Mouse (Mus musculus): Measurements from ENCODE around the gene Uqcrq.
"Not testable (repeated sequence)": the region's sequence is repeated elsewhere in the genome, so short reads cannot be mapped to it uniquely, and the experiment has no call there.

The Uqcrq gene

DNA sequence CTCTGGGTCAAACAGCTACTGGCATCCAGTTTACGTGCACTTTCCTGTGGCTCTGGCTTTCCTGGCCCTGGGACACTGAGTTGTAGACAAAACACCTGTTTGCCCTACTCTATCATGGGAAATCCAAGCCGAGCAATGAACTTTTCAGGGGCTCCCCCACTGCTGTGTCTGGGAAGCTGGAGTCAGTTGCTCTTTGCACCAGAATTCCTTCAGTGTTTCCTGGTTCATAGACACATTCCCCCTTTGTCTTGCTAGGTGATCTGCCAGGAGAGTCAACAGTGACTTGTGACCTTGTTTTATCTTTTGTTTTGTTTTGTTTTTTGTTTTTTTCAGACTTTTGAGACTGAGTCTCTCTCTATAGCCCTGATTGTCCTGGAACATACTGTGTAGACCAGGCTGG lies 20.7 kb upstream of the Uqcrq start:
- DNase-seq = no peak

DNA sequence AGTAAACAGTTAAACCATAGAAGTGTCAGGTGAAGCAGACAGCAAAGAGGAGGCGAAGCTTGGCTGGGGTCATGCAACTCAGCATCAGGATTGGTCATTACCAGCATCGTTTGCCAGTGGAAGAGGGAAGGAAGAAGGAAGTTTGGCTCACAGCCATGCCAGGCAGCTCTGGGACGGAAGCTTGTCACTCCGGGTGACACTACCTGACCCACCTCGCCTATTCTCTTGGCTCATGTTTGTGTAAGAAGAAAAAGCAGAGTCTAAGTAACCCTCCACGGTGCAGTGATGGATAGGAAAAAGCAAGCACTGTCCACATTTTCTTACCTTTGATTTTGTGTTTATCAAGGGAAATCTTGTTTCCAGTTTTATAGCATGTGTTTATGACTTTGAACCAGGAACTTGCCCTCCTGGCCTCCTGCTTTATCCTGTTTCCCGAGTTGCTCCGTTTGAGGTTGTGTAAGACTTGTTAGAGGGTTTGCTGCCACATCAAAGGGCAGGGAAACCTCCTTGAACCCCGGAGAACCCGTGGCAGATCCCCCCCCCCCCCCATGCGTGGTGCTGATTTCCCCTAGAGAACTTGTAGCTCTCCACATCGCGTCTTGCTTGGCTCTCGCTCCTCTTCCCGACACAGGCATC lies 19.6 kb upstream of the Uqcrq start:
- no peak for DNase-seq

DNA sequence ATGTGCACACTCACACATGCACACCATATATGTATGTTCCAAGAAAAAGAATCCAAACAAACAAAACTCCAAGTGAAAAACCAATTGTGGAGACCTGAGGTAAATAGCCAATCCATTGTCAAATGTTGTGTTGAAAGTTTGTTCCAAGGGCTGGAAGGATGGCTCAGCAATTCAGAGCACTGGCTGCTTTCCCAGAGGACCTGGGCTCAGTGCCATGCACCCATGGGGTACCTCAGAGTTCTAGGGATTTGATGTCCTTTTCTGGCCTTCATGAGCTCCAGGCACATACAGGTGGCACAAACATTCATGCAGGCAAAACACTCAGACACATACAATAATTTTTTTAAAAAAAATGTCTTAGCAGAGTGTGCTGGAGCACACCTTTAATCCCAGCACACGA lies 17.9 kb upstream of the Uqcrq start:
- DNase-seq = peak; percentile 93 to 96

DNA sequence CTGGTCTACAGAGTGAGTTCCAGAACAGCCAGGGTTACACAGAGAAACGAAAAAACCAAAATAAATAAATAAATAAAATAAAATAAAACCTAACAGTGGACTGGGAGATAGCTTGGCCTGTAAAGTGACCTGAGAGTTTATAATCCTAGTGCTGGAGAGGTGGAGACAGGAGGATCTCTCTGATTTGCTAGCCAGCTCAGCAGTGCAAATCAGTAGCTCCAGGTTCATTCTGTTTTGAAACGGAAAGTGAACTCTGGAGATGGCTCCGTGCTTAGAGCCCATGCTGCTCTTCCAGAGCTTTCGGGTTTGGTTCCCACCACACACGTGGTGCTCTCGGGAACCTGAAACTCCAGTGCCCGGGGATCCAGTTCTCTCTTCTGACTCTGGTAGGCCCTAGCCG lies 17.4 kb upstream of the Uqcrq start:
- DNase-seq = no peak

DNA sequence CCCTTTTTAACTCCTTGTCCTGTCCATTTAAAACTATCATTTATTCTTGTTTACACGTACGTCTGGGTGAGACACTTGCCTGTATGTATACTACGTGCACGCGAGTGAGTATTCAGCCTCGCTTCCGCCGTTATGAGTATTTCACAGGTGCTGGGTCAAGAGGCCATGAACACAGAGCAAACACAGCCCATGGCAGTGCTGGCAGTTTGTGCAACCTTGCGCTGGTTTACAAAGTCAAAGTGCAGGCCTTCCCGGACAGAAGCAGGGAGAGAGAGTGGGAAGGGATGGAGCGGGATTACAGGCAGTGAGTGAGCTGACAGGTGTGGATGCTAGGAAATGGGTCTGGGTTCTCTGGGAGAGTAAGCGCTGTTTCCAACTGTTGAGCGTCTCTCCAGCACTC lies 15.6 kb upstream of the Uqcrq start:
- no peak for DNase-seq

DNA sequence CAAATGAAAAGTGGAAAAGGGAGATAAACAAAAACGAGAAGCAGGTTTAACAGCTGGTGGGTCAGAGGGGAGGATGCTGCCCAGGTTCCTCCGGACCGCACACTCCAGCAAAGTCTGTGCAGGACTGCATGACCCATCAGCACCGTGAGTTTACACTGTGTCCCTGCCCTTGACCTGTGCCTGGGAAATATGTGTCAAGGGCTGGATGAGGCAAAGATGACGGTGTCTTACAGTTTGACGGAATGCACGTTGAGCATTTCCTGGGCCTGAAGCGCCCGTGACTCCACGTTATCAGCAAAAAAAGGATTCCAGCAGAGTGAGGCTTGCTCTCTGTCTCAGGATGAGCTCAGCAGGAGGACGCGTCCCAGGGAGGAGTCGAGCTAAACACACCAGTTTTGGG lies 14.9 kb upstream of the Uqcrq start:
- no peak for DNase-seq

DNA sequence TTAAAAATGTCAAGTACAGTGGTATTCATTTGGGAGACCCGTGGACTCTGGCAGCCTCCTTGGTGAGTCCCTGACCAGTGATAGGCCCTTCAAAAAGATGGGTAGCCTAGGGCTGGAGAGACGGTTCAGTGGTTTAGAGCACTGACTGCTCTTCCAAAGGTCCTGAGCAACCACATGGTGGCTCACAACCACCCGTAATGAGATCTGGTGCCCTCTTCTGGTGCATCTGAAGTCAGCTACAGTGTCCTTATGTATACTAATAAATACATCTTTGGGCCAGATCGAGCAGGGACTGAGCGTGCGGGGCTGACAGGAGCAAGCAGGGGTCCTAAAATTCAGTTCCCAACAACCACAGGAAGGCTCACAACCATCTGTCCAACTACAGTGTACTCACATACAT lies 13.2 kb upstream of the Uqcrq start:
- DNase-seq = peak; percentile 51 to 67

DNA sequence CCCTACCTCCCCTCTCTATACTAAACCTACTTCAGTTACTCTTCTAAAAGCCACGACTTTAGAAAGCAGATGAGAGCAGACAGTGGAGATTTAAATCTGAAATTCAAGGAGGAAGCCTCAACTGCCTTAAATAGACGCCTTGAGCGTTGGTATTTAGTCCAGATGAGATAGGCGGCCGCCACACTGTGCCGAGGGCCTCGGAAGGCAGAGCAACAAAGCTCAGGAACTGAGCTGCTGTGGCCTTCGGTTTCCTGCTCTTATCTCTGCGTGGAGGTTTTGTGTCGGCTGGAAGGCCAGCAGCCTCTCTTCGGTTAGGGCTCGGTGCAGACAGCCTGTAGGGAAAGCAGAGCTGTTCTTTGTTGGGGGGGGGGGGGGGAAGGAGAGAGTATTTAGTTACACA lies 11.3 kb upstream of the Uqcrq start:
- no peak for DNase-seq

DNA sequence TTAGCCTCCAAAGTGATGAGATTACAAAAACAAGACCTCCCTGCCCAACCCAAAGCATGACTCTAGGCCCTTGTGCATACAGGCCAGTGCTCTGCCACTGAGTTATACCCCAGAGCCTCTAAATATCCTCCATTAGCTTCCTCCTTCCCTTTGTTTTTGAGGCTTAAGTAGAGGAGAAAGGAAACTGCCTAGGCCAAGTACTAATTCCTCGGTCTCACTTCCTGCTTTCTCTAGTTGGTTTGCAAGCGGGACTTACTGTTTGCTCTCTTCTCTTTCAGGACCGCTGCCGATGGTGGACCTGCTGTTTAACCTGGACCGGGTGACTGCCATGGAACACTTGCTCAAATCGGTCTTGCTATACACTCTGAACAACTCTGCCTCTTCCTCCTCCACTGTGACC lies 5.7 kb upstream of the Uqcrq start:
- no peak for DNase-seq

DNA sequence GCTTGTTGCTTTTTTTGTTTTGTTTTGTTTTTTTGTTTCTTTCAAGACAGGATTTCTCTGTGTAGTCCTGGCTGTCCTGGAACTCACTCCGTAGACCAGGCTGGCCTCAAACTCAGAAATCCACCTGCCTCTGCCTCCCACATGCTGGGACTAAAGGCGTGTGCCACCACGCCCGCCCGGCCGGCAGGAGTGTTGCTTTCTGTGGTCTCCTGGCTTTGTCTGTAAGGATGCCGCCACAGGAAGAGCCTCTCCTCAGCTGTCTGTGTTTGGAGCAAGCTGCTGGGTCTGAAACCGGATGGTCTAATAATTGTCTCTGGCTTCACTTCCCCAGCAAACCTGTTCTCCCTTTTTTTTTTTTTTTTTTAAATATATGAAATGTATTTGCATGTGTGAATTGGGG lies 4.9 kb upstream of the Uqcrq start:
- DNase-seq = no peak

DNA sequence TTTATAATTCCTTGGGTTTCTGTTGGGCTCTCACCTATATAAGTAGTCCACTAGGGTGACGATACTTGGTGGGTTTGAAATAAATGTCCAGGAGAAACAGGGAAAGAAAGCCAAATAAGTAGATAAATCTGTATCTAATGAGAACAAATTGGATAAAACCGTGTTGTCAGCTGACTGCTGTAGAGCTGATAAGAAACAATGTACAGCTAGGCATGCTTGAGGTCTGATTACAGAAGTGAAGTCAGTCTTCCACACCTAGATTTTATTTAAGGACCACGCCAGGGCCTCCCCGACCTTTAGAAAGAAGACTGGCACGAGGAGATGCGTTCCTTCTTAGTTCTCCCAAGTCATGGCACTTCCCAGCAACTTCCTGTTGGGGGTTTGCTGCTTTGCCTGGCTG lies 2.4 kb upstream of the Uqcrq start:
- no peak for DNase-seq

DNA sequence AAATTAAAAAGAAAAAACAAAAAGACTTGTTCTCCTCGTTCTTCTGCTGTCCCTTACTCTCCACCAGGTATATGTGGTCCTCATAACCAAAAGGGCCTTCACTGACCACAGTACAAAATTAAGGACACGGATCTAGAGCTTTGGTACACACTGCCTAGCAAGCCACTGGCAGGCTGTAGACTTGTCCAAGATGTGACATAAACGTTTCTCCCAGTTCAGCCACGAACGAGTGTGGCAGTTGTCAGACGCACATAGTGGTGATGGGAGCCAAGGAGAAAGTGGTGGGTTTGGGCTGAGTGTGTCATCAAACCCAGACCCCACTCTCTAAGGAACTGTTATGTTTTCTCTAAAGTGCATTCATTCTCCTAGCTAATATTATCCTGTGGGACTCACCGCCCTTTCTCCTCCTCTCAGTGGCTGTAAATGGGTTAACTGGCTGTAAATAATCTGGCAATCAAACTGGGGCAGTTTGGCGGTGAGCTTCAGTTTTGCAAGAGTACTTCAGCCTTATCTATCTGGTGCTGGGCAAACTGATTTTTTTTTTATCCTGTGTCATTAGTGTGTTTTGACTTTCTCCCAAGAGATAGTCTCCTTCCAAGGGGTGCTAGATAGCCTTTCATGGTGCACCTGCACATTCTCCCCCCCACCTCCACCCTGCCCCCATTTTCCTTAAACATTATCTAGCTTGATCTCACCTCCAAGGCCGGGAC lies 871 bp upstream of the Uqcrq start:
- DNase-seq = no peak

DNA sequence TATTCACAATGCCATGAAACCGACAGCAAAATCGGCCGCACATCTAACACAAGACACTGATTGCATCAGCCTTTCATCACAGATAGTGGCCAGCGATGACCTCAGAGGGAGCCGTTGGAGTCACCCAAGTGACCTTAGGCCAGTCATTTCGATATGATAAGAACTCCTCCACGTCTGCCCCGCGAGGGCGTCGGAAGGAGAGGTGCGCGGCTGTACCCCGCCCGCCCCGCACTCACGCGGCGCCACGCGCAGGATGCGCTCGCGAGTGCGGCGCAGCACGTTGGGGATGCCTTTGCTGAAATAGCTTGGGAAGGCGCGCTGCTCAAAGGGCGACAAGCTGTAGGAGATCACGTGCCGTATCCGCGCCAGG lies 346 bp downstream of the Uqcrq start:
- no peak for DNase-seq

DNA sequence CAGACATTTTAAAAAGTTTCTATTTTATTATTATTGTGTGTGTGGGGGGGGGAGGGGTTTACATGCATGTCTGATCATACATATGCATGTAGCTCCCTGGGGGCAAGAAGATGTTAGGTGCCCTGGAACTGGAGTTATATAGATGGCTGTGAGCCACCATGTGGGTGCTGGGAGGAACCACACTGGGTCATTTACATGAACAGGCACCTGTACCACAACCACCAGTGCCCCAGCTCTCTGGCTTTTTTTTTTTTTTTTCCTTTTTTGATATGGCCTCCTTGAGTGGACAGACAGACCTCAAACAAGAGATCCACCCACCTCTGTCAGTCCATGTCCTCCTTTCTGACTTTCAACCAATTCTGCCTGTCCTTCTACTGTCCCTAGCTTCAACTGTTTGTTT lies 1.4 kb downstream of the Uqcrq start:
- no peak for DNase-seq

DNA sequence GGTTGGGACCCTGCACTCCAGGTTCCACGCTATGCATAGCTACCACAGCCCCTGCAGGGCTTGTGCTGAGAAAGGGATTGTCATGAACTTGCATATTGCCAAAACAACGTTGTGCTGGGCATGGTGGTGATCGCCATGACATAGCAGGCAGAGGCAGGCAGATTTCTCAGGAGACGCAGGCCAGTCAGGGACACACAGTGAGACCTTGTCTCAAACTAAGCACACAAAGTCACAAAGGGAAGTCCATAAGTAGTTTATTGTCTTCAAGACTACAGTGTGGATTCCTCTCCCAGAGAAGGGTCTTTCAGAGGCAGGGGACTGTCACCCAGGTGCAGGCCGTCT lies 1.9 kb downstream of the Uqcrq start:
- DNase-seq = no peak

DNA sequence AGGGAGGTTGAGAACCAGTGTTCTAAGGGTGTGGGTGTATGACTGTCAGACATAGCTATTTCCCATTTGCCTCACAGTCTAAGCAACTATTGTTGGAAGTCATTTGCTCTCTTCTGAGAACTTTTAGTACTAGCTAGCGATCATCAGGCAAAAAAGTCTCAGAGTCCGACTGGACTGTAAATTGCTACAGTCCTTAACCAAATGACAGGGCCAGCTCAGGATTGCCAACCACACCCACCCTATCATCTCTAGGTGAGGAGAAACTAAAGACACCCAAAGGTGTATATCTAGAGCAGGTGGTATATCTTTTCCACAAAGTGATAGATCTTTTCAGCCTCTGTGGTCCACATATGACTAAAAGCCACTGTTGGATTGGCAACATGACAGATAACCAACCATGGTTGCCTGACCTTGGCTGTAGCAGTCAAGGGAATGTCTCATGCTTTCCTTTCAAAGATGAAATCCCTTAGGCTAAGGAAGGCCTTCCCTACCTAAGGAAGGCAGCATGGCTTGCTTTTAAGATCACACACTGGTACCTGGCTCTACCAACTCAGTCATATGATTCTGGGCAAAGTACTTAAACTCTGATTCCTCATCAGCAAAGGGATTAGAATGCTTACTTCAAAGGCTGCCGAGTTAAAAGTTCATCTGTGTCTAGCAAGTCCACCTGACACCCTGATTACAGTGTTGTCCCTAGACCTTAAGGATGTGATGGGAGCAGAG lies 2.5 kb downstream of the Uqcrq start:
- DNase-seq = no peak

DNA sequence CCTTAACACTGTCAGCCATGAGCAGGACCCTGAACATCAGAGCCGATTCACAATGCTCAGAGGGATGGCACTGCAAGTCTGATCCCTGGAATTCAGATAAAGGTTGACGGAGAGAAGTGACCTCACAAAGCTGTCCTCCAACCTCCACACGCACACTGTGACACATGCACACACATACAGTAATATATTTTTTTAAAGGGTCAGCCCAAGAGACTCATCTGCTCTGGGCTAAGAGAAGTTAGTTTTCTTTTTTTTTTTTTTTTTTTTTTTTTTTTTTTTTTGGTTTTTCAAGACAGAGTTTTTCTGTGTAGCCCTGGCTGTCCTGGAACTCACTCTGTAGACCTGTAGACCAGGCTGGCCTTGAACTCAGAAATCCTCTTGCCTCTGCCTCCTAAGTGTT lies 3.7 kb downstream of the Uqcrq start:
- DNase-seq = not testable (repeated sequence)

DNA sequence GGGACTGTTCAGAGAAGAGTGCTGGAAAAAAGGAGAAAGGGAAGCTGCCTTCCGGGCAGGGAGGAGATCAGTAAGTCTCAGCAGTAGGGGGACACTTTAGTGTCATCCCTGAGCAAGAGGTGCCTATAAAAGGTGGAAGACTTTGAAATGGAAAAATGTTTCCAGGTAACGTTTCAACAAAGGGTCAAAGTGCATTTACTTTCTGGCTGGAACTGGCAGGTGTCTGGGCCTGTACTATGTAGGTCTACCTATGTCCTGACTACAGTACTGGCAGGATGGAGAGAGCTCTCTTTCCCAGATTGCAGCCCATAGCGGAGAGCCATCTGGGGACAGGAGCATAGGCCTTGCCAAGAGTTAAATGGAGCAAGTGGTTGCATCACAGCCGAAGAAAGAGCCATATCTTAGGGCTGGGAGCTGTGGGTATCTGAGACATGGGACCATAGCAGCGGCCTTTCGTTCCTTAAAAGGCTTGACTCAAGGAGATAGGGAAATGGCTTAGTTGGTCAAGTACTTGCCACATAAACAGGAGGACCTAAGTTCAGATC lies 4.8 kb downstream of the Uqcrq start:
- DNase-seq = no peak

DNA sequence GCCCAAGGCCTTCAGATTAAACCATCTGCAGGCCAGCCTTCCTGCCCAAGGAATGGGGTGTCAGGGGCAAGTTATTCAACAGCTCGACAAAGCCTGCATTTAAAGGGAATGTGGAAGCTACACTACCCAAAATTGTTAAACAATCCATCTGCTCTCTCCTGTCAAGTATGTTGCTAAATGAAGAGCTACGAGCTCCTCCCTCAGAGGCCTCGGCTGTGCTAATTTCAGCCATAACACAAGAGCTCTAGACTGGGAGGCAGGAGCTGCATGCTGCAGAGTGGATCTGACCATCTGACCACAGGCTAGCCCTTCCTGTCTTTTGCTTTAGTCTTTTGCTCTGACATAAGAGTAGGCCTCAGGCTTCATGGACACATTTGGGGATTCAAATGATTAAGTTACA lies 5.4 kb downstream of the Uqcrq start:
- DNase-seq = no peak

DNA sequence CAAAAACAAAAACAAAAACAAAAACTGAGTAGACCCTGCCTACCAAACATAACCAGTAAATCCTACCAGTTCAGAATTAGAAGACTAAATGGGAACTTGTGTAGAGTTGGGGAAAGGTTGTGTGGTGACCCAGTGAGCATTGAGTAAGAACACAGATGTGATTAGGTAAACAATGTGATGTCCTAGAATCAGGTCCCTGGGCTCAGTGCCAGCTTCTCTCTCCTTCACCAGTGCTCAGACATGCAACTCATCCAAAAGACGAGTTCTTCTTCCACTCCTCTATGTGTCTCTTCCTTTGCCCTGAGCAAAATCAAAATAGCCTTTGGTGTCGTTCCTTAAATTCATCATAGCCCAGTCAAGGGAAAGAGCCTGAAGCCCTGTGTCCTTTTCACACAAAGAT lies 5.8 kb downstream of the Uqcrq start:
- no peak for DNase-seq

DNA sequence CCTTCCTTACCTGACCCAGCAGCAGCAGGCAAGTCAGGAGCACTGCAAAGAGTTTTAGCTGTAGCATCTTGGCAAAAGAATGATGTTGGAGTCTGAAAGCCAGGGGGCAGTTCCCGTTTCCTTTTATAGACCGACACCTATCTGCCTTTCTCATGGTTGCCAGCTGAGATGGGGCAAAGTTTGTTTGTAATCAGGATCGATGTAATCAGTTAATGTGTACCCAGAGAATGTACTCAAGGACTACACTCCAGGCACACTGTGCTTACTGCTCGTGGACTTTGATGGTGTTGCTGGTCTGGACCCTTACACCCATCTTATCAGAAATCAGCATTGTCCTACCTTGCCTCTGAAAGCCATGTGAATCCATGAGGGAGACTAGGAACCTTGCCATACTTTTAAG lies 7.6 kb downstream of the Uqcrq start, which contains the start of gene Leap2:
Gene Leap2 (minus strand): TSS at position 135 of the 400 bp plus-strand sequence.
- no peak for DNase-seq

DNA sequence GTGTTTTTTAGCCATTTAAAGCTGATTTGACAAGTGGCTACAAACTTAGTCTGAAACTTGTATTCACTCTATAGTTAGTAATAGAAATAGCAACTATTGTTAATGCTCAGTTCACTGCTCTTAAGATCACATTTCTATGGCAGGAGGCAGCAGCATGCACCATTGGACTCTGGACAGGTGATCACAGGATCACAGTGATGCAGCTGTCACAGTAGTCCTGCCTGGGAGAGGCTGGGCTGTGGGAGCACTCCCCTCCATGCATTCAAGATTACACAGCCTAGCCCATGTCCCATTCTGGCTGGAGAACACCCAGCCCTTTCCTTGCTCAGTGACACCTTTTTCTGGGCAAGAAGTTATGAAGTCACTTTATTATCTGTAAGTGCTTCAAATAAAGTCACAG lies 12.6 kb downstream of the Uqcrq start:
- no peak for DNase-seq

DNA sequence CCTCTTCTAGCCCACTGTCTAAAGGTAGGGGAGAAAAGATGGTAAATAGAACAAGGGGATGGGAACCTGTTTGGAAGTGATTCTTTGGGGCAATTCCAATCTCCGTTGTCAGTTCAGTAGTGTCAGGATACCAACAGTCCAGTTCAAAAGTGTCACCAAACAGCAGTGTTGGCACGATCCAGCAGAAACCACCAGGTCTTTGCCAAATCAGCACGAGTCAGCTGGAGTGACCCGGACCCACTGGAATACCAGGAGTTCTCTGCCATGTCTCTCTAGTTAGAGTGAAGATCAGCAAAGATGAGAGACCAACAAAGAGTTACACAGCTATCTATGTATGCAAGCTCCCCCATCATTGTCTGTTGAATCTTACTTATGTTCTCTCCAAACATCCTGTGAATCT lies 16.8 kb downstream of the Uqcrq start:
- DNase-seq = no peak

DNA sequence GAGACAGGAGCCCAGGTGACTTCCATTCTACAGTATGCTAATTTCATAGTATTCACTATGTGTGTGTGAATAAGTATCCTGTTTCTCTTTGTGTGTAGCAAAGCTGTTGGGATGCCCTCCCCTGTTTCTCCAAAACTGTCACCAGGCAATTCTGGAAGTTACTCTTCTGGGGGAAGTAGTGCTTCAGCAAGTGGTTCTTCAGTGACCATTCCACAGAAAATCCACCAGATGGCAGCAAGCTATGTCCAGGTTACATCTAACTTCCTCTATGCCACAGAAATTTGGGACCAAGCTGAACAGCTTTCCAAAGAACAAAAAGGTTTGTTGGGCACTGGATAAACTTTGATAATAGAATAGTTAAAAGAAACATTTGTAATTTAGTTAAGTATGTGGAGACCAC lies 18.9 kb downstream of the Uqcrq start:
- DNase-seq = peak in 1 of 2 experiments; percentile 26

Data from cerebellum, adult 18-20 months (tissue).